Mouse (Mus musculus) layer of hippocampus, adult 2 months (tissue): Measurements from ENCODE around the gene Gm5901. TPM values are rescaled to one million over a fixed set of nuclear protein-coding genes. Genes with fewer than 3 reads are reported as not detected.
A peak's percentile ranks its signal among the peaks of the same experiment; 100 is the strongest.

Experiments
- DNase-seq, 2 experiments: peaks; one replicate each; pipeline ENCODE4 v3.0.0; 2022; ENCODE audit warnings: low spot score in 2 of 2
- H3K27ac ChIP-seq: fragments of 200-600 bp; 2 replicates; pipeline ENCODE4 v1.8.1; 2022
- H3K4me3 ChIP-seq: fragments of 200-600 bp; 2 replicates; pipeline ENCODE4 v1.8.1; 2022; ENCODE audit warnings: mild to moderate bottlenecking
- CTCF ChIP-seq: fragments of 200-600 bp; conservative IDR thresholded peaks from 2 replicates; pipeline ENCODE4 v1.8.1; 2022; ENCODE audit warnings: antibody characterized with exemption, mild to moderate bottlenecking, moderate library complexity
- total RNA-seq, 2 experiments: library from RNA; stranded (reverse); gene quantifications; 2 replicates each; pipeline ENCODE4 v1.2.3; 2021

The Gm5901 gene
- total RNA-seq, 2 experiments from 2014 or later = not detected

- no peak overlapping the region for H3K4me3 ChIP-seq
- DNase-seq = no peak
- no peak overlapping the region for H3K27ac ChIP-seq
- no peak for TF ChIP-seq CTCF
Measured at GRCm38 (mm10) chr7:105420903-105421302, 46.1 kb downstream of the Gm5901 start.

- H3K27ac ChIP-seq = no peak overlapping the region
- no peak for DNase-seq
- H3K4me3 ChIP-seq = no peak overlapping the region
- no peak for TF ChIP-seq CTCF
Measured at GRCm38 (mm10) chr7:105424368-105424767, 49.5 kb downstream of the Gm5901 start.

- peak within 1 kb of the TSS; percentile 54 for H3K4me3 ChIP-seq
- H3K27ac ChIP-seq = peak within 1 kb of the TSS; percentile 61
- 0 out of 2 replicates have a peak, but pooled peaks have one; percentile 4 for TF ChIP-seq CTCF
- DNase-seq = no peak
Measured at GRCm38 (mm10) chr7:105425424-105426043, 50.7 kb downstream of the Gm5901 start, which contains the start of gene Cckbr. TSS of gene Cckbr (plus strand) at chr7:105425731.

- no peak for DNase-seq
- TF ChIP-seq CTCF = no peak
- peak overlapping the region; percentile 54 for H3K4me3 ChIP-seq
- peak overlapping the region; percentile 61 for H3K27ac ChIP-seq
Measured at GRCm38 (mm10) chr7:105426051-105426450, 51.2 kb downstream of the Gm5901 start.

Other genes starting within 250 kb of the Gm5901 start
- under 1 TPM in 1 of 2 experiments, not detected in 1; 0.25 TPM for gene Olfr683, start 228.0 kb upstream of the Gm5901 start, total RNA-seq
- gene Olfr684, start 211.4 kb upstream of the Gm5901 start, total RNA-seq = not detected
- not detected for gene Olfr685, start 189.0 kb upstream of the Gm5901 start, total RNA-seq
- gene Olfr686, start 167.6 kb upstream of the Gm5901 start, total RNA-seq = not detected
- gene Olfr688, start 86.9 kb upstream of the Gm5901 start, total RNA-seq = not detected
- gene Olfr689, start 63.9 kb upstream of the Gm5901 start, total RNA-seq = not detected
- 1 to 10 TPM in 1 of 2 experiments, under 1 TPM in 1; 0.44 to 1.0 TPM for gene Olfr690, start 40.9 kb upstream of the Gm5901 start, total RNA-seq
- gene Olfr691, start 32.8 kb upstream of the Gm5901 start, total RNA-seq = under 1 TPM; 0.61 to 0.74 TPM
- gene Olfr692, start 6.8 kb upstream of the Gm5901 start, total RNA-seq = not detected
- gene Fam160a2, start 25.0 kb downstream of the Gm5901 start, total RNA-seq = 10 to 100 TPM; 59.7 to 66.1 TPM
- gene Cnga4, start 29.5 kb downstream of the Gm5901 start, total RNA-seq = under 1 TPM; 0.69 to 0.90 TPM
- 1 to 10 TPM; 6.2 to 6.5 TPM for gene Cckbr, start 50.7 kb downstream of the Gm5901 start, total RNA-seq
- gene Cavin3, start 107.3 kb downstream of the Gm5901 start, total RNA-seq = 10 to 100 TPM; 13.9 to 14.2 TPM
- 10 to 100 TPM; 82.7 to 86.2 TPM for gene Smpd1, start 179.3 kb downstream of the Gm5901 start, total RNA-seq
- 100 to 1,000 TPM; 360 to 370 TPM for gene Apbb1, start 206.6 kb downstream of the Gm5901 start, total RNA-seq
- under 1 TPM in 1 of 2 experiments, not detected in 1; 0.23 TPM for gene Hpx, start 225.1 kb downstream of the Gm5901 start, total RNA-seq